In the genomic region with DNA sequence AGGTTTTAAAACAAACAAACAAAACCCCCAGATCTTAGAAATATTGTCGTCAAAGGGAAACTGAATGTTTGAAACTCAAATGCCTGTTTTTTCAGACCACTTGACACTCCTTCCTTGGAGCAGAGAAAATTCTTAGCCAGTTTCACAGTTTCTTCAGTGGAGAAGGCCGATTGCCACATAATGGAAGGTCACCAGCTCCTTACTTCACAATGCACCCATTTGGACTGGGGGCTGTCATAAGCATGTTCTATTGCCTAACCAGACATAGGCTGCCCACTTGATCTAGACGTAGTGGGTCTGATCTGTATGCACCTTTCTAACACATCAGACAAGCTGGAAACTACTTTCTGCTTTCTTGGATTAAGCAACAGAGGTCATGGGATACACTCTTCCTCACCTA, we compare ENCODE assay signal across 10 mouse cellular contexts. TPM values are rescaled to one million over a fixed set of nuclear protein-coding genes. Genes with fewer than 3 reads are reported as not detected.
DNase-seq lines count a peak whose midpoint lies in the region; ATAC-seq lines count a peak whose summit lies in the region.
"Had no signal": no experiment of that assay in that cellular context is flagged by ENCODE, and none has a peak within 500 bp of the region (broad histone marks: within the 10 kb centered on the region; RNA-seq: fewer than 3 reads in every experiment).

No protein-coding gene starts in this region.

- peak overlapping the region; percentile 60 for H3K4me2 ChIP-seq in intestine, embryonic 16.5 days (ENCODE audit: low read depth, low read length)
- peak overlapping the region; percentile 70 for H3K4me2 ChIP-seq in midbrain, embryonic 14.5 days (ENCODE audit: low read length)

- peak overlapping the region; percentile 90; the same call in 1 of the 2 replicates for H3K27ac ChIP-seq in heart, embryonic 10.5 days
- peak overlapping the region; percentile 91 for H3K27ac ChIP-seq in brown adipose tissue, adult 24 weeks (replicated peaks; ENCODE audit: low read depth, low read length)
- H3K27ac ChIP-seq in intestine, embryonic 16.5 days (ENCODE audit: low read length), result peak overlapping the region; percentile 82
- H3K27ac ChIP-seq in midbrain, embryonic 14.5 days (replicated peaks; ENCODE audit: low read depth, low read length), result no peak overlapping the region

- WGBS in heart, embryonic 10.5 days, result 56% methylated on average over 3 of the region's 3 CpGs
- 43% methylated on average over 3 of the region's 3 CpGs for WGBS in intestine, embryonic 16.5 days
- WGBS in midbrain, embryonic 14.5 days, result 46% methylated on average over 3 of the region's 3 CpGs

- no peak for DNase-seq in heart, embryonic 10.5 days (ENCODE audit: low spot score)
- no peak for DNase-seq in heart, postnatal 36 days
- no peak for DNase-seq in midbrain, embryonic 14.5 days
- no peak for DNase-seq in urinary bladder, postnatal 36 days (ENCODE audit: low spot score in 2 of 2)
- DNase-seq in urinary bladder, postnatal 14 days (ENCODE audit: low spot score), result no peak

- H3K36me3 ChIP-seq in heart, embryonic 10.5 days, result no peaks in the 10 kb centered on the region
- H3K36me3 ChIP-seq in intestine, embryonic 16.5 days (ENCODE audit: control insufficient read depth, insufficient read depth, low read length), result no peaks in the 10 kb centered on the region
- H3K36me3 ChIP-seq in midbrain, embryonic 14.5 days (ENCODE audit: control insufficient read depth, insufficient read depth, low read length), result no peaks in the 10 kb centered on the region
- H3K36me3 ChIP-seq: G1E had no signal

- no peaks in the 10 kb centered on the region for H3K27me3 ChIP-seq in heart, embryonic 10.5 days (ENCODE audit: insufficient read depth, poor library complexity, severe bottlenecking)
- H3K27me3 ChIP-seq in intestine, embryonic 16.5 days (replicated peaks; ENCODE audit: control insufficient read depth, insufficient read depth, low read length), result no peaks in the 10 kb centered on the region
- no peaks in the 10 kb centered on the region for H3K27me3 ChIP-seq in midbrain, embryonic 14.5 days (ENCODE audit: control insufficient read depth, insufficient read depth, low read length)

- peaks cover 36% of the 10 kb centered on the region for H3K4me1 ChIP-seq in heart, embryonic 10.5 days
- peaks cover 3% of the 10 kb centered on the region; the same call in 1 of the 2 replicates for H3K4me1 ChIP-seq in brown adipose tissue, adult 24 weeks (ENCODE audit: control insufficient read depth, insufficient read depth, insufficient read length, low read length)
- H3K4me1 ChIP-seq in intestine, embryonic 16.5 days (ENCODE audit: control insufficient read depth, insufficient read depth, low read length), result peaks cover 7% of the 10 kb centered on the region; the same call in 1 of the 2 replicates
- H3K4me1 ChIP-seq in midbrain, embryonic 14.5 days (ENCODE audit: control insufficient read depth, insufficient read depth, low read length), result peaks cover 17% of the 10 kb centered on the region

- intact Hi-C loops in heart, postnatal 36 days (cut with DNase I), result loop anchor here (5.0 to 10.0 kb wide), 4 partner anchors 127 to 320 kb away; a partner anchor contains a TSS

- no peaks in the 10 kb centered on the region for H3K9me3 ChIP-seq in heart, embryonic 10.5 days
- no peaks in the 10 kb centered on the region for H3K9me3 ChIP-seq in intestine, embryonic 16.5 days (ENCODE audit: control insufficient read depth, low read length)
- no peaks in the 10 kb centered on the region for H3K9me3 ChIP-seq in midbrain, embryonic 14.5 days (ENCODE audit: control insufficient read depth, low read length)

- H3K4me3 ChIP-seq in heart, embryonic 10.5 days, result peak overlapping the region; percentile 82; the same call in 1 of the 2 replicates
- peak overlapping the region; percentile 34 for H3K4me3 ChIP-seq in brown adipose tissue, adult 24 weeks (ENCODE audit: insufficient read depth, low read depth, low read length)
- H3K4me3 ChIP-seq in intestine, embryonic 16.5 days (ENCODE audit: low read length), result peak overlapping the region; percentile 86
- no peak overlapping the region for H3K4me3 ChIP-seq in midbrain, embryonic 14.5 days (replicated peaks; ENCODE audit: low read depth, low read length)

- H3K9ac ChIP-seq in intestine, embryonic 16.5 days (ENCODE audit: low read depth, low read length), result peak overlapping the region; percentile 62
- H3K9ac ChIP-seq in midbrain, embryonic 14.5 days (replicated peaks; ENCODE audit: low read length), result no peak overlapping the region

- ATAC-seq in intestine, embryonic 16.5 days, result no peak
- ATAC-seq in midbrain, embryonic 14.5 days (ENCODE audit: low FRiP score, low TSS enrichment), result no peak
- ATAC-seq in CD4-positive, CD25-positive, alpha-beta regulatory T cell, adult 4 months, result no peak

RNA-seq across cellular contexts. Expression of a gene that starts 0.6 kb away (rescaled TPM):
- 15.8 and 27.4 TPM in 2 replicates for polyA plus RNA-seq in heart, embryonic 10.5 days (2016; fragmentation: Nextera tagmentation; extraction: Ambion mirVana)
- total RNA-seq in heart, postnatal 36 days (2021), result 100 to 1,000 TPM; 321 to 351 TPM
- polyA plus RNA-seq in brown adipose tissue, adult 24 weeks (2012; ENCODE audit: insufficient read depth, insufficient read length, missing spikeins), result 1,269 and 2,124 TPM in 2 replicates
- 51.1 and 65.7 TPM in 2 replicates for polyA plus RNA-seq in intestine, embryonic 16.5 days (2015; fragmentation: Nextera tagmentation; extraction: Ambion mirVana)
- 8.5 and 8.7 TPM in 2 replicates for polyA plus RNA-seq in midbrain, embryonic 14.5 days (2014; fragmentation: Nextera tagmentation; extraction: Ambion mirVana)
- polyA plus RNA-seq in CD4-positive, CD25-positive, alpha-beta regulatory T cell, adult 4 months (2017; shearing (Covaris generic)), result 1 to 10 TPM; 4.1 to 4.5 TPM

RNA-seq across cellular contexts. Expression of a gene that starts 45.1 kb away (rescaled TPM):
- polyA plus RNA-seq in heart, embryonic 10.5 days (2016; fragmentation: Nextera tagmentation; extraction: Ambion mirVana), result 0.23 and 0.30 TPM in 2 replicates
- under 1 TPM in 1 of 2 experiments, not detected in 1; 0.25 TPM for total RNA-seq in heart, postnatal 36 days (2021)
- 13.5 and 43.7 TPM in 2 replicates for polyA plus RNA-seq in brown adipose tissue, adult 24 weeks (2012; ENCODE audit: insufficient read depth, insufficient read length, missing spikeins)
- 1.0 and 1.6 TPM in 2 replicates for polyA plus RNA-seq in intestine, embryonic 16.5 days (2015; fragmentation: Nextera tagmentation; extraction: Ambion mirVana)
- 0.67 TPM in 1 of 2 replicates, not detected in the other for polyA plus RNA-seq in midbrain, embryonic 14.5 days (2014; fragmentation: Nextera tagmentation; extraction: Ambion mirVana)
- polyA plus RNA-seq in CD4-positive, CD25-positive, alpha-beta regulatory T cell, adult 4 months (2017; shearing (Covaris generic)), result not detected
- total RNA-seq: neutrophil, adult 5-6 weeks had no signal
- polyA plus RNA-seq: G1E had no signal

Comparison
In these comparisons a context has a peak if more than half of its experiments do, and no peak if none do; other contexts are left out.
1. RNA of a gene that starts 0.6 kb away (polyA plus RNA-seq): 1,269 to 2,124 TPM in brown adipose tissue, adult 24 weeks; 51.1 to 65.7 TPM in intestine, embryonic 16.5 days, 15.8 to 27.4 TPM in heart, embryonic 10.5 days, 8.5 to 8.7 TPM in midbrain, embryonic 14.5 days and 4.1 to 4.5 TPM in CD4-positive, CD25-positive, alpha-beta regulatory T cell, adult 4 months; every median in the first group is over 10 times any median in the second.